Mouse (Mus musculus) myocyte (in vitro differentiated cells): ENCODE results near the gene Tnfrsf26.

ENCODE experiments used
- CEBPB ChIP-seq: IDR thresholded peaks from 2 replicates; pipeline ENCODE4 v1.6.1; 2011; ENCODE audit warnings: mild to moderate bottlenecking, moderate library complexity; ENCODE audit not compliant: poor library complexity, insufficient read depth, severe bottlenecking
- E2F4 ChIP-seq: IDR thresholded peaks from one replicate; pipeline ENCODE4 v1.6.1; 2011; ENCODE audit warnings: mild to moderate bottlenecking, control low read depth, moderate library complexity; ENCODE audit not compliant: insufficient read depth
- MAX ChIP-seq: IDR thresholded peaks from one replicate; pipeline ENCODE4 v1.6.1; 2011; ENCODE audit warnings: low read depth, mild to moderate bottlenecking, control low read depth
- MYOG ChIP-seq, 3 experiments: IDR thresholded peaks; one replicate each; pipeline ENCODE4 v1.6.1; 2011; ENCODE audit warnings: control low read depth in 2 of 3, low read depth in 2 of 3, mild to moderate bottlenecking in 2 of 3; ENCODE audit not compliant: insufficient read length in 2 of 3, control insufficient read depth in 1 of 3, insufficient read depth in 1 of 3
- POLR2A ChIP-seq: IDR thresholded peaks from one replicate; pipeline ENCODE4 v1.6.1; 2011; ENCODE audit warnings: low read depth, mild to moderate bottlenecking, control low read depth, moderate library complexity; ENCODE audit not compliant: insufficient read length
- POLR2AphosphoS2 ChIP-seq: IDR thresholded peaks from one replicate; pipeline ENCODE4 v1.6.1; 2011; ENCODE audit warnings: low read depth, control low read depth; ENCODE audit not compliant: insufficient read length
- REST ChIP-seq: IDR thresholded peaks from one replicate; pipeline ENCODE4 v1.6.1; 2011; ENCODE audit warnings: mild to moderate bottlenecking, control low read depth, moderate library complexity; ENCODE audit not compliant: insufficient read depth, insufficient read length
- TCF12 ChIP-seq: IDR thresholded peaks from one replicate; pipeline ENCODE4 v1.6.1; 2011; ENCODE audit warnings: mild to moderate bottlenecking, control low read depth; ENCODE audit not compliant: poor library complexity, insufficient read depth, severe bottlenecking
- USF1 ChIP-seq: IDR thresholded peaks from one replicate; pipeline ENCODE4 v1.6.1; 2011; ENCODE audit warnings: low read depth, mild to moderate bottlenecking, control low read depth, moderate library complexity

GRCm38 (mm10) chr7:143565015-143565647 is 63.4 kb downstream of the Tnfrsf26 start:
- no peak for TF ChIP-seq POLR2A
- no peak for TF ChIP-seq MAX
- TF ChIP-seq USF1, result no peak
- no peak for TF ChIP-seq CEBPB
- TF ChIP-seq TCF12, result no peak
- no peak for TF ChIP-seq E2F4
- TF ChIP-seq REST, result no peak
- peak; percentile 45 for TF ChIP-seq POLR2AphosphoS2
- TF ChIP-seq MYOG (IDR thresholded peaks at IDR 0.05; ENCODE audit: control insufficient read depth in 1 of 3, insufficient read depth in 1 of 3, insufficient read length in 2 of 3, low read depth in 2 of 3), result no peak
